Mouse (Mus musculus) frontal cortex, adult (tissue): ENCODE data around the gene Esrrg.

Source experiments
- ATAC-seq: cut with Nextera tagmentation; 2 replicates; pipeline ENCODE4 v1.9.2; 2017; ENCODE audit warnings: mild to moderate bottlenecking, moderate library complexity, mixed read lengths; ENCODE audit not compliant: low TSS enrichment

Gene Esrrg

DNA sequence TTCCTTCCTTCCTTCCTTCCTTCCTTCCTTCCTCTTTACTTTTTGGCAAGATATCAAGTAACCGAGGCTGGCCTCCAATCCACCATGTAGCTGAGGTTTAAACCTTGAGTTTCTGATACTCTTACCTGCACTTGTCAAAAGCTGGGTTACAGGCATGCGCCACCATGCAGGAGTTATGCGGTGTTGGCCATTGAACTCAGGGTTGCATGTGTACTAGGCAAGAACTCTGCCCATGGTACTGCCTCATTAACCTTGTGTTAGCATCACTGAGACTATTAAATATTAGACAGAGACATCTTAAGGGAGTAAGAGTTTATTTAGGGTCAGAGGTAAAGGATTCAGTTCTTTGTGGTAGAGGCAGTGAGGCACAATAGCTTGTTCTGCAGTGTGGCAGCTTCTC lies 161.6 kb downstream of the Esrrg start:
- ATAC-seq, result no peak

DNA sequence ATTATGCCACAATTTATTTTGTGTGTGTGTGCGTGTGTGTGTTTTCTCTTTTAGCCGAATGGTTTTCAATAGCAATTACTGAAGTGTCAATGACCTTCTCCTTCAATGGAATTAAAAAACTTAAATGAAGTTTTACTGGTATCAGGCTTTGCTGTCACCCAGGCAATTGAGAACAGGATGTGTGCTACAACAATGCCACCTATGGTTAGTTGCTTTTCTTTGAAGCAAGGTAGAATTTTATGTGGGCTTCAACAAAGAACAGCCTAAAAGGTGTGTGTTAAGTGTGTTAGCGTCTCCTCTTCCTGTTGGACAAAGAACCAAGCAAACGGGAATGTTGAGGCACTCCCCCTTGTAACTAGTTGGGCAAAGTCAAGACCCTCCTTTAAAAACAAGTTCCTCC lies 162.5 kb downstream of the Esrrg start:
- ATAC-seq, result no peak

DNA sequence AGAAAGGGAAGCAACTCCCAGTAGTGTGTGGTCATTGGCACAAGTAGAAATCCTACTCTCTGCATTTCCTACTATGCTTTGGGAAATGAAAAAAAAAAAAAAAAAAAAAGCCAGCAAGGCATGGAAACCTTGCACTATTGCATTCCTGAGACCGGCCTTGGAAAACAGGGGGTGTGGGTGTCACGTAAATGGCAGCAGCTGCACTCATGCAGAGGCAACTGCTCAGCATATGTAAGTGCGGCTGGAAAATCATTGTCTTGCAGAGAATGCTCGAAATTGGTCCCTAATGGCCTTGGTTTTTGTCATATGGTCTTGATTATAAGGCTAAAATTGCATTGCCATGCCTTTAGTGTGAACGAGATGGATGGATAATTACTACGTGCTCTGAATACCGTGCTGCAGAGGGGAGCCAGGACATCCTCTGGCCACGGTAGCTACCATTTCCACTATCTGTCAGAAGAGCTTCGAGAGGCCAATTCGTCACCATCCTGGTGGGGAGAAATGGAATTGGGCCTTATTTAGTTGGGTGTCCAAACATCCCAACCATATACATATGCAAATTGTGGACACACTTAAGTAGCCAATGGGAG lies 171.1 kb downstream of the Esrrg start:
- ATAC-seq, result no peak

DNA sequence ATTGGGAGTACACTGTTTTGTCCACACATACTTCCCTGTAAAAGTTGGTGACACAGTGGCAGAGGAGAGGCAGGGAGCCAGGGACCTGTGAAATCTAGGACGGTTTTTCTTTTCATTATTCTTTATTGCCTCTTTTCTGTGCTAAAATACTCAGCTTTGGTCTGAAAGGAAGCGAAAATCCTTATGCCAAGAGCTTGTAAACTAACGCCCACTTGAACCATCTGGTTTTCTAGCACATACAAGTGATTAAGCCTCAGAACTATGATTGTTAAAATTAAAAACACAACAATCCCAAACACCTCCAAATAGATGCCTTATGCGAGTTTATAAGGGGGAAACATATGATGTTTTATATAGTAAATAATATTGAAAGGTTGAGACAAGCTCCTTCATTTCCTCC lies 176.6 kb downstream of the Esrrg start:
- ATAC-seq, result peak; percentile 88

DNA sequence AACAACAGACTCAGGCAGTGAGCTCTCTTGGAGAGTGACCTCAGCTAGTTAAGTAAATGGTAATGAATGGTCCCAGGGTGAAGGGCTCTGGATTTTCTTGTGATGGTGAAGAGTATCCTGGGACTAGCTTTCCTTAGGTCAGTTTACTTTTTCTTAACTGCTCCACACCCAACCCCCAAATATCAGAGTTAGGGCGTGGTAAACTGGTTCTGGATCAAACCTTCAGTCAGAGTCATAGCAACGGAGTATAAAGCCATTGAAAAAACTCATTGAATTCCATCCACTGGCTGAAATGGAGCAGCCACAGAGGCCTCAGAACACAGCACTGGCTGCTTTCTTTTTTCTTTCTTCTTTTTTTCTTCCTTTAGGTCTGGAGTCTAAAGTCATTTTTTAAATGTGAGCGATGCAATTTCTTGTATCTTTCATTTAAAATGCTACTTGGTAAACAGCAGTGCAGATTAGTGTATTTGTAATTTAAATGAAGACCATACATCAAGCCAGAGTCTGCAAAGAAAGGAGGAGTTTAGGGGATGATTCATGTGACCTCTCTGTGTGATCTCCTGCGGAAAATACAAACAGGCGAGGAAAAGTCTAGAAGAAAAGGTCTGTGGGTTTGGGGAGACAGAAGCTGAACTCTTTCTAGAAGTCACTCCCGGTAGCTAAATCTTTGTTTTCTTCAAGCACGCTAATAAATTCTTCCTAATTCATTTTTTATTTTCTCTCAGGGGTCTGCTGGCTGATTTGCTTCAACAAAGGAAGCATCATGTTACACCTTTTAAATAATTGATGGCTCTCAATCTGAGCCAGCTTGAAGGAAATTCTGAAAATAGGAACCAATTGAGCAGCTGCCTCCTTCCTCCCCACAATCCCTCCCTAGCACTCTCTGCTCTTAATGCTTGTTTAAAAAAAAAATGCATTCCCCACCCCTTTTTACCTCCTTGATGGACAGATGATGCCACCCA lies 178.7 kb downstream of the Esrrg start:
- ATAC-seq, result no peak

DNA sequence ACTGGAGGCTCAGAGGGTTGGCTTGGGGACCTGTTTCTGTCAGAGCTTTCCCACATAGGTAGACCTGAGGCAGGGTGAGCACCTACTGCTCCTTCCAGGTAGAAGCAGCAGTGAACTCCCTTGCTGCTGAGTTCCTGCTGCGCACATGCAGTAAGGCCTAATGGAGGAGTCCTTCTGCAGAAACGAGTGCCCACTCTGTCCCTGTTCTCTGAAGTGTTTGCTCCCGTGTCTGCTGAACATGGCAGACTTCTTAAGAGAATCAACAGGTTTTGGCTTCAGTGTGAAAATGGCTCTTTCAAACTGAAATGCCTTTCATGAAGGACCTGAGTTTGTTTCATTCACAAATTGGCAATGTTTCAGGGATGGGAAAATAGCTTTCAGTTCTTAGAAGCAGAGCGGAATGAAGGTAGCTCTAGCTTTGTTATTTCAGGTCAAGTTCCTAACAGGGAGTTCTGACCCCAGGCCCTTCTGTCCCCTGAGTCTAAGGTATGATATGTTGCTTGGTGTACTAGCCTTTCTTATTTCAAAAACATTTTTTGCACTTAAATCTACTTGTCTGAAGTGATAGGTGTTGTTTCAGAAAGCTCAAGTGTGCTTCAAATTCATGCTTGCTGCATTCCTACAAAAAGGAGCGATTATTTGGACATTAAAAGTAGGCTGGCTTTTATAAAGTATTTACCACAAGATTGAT lies 185.8 kb downstream of the Esrrg start:
- no peak for ATAC-seq

DNA sequence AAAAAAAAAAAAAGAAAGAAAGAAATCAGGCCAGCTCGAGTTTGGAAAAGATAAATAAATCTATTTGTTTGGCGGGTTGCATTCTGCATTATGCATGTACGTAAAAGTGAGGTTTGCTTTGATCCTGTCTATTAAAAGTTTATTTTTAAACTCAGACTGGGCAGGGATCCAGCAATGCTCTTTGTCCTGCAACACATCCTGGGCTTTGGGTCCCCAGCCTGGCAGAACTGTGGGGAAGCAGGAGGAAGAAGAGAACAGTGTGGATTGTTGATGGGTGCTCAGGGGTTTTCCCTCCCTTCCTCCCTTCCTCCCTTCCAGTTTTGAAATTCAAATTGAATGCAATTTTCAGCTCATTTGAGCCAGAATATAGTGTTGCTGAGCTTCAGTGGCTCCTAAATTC lies 187.0 kb downstream of the Esrrg start:
- ATAC-seq, result peak; percentile 41; the same call in 1 of the 2 replicates

DNA sequence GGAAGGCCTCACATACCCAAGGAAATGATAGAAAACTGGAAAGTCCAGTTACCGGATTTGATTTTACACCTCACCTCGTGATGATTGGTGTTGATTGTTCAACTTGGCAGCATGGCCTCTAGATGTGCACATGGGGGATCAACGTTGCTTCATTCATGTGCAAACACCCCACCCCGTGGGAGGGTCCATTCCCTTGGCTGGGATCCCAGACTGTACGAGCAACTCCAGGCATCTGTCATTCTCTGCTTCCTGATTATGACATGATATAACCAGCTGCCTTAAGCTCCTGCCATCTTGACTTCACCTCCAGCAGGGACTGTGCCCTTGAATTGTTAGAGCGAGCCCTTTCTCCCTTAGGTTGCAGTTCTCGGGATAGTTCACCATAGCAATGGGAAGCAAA lies 190.7 kb downstream of the Esrrg start:
- ATAC-seq, result no peak

DNA sequence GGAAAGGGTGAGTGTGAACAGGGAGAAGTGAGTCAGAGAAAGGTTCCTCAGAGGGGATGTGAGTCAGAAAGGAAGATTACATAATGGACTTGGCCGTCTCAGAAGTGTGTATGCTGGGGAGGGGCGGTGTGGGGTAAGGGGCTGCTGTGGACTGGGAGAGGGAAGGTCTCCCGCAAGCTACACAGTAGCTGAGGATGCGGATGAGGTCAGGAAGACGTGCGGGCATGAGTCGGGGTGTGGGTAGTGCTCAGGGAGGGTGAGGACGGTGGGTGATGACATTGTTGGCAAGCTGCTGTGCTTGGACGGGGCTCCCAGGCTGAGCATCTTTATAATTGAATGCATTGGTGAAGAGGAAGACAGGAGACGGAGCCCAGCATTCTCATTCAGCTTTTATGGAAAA lies 192.2 kb downstream of the Esrrg start:
- no peak for ATAC-seq

DNA sequence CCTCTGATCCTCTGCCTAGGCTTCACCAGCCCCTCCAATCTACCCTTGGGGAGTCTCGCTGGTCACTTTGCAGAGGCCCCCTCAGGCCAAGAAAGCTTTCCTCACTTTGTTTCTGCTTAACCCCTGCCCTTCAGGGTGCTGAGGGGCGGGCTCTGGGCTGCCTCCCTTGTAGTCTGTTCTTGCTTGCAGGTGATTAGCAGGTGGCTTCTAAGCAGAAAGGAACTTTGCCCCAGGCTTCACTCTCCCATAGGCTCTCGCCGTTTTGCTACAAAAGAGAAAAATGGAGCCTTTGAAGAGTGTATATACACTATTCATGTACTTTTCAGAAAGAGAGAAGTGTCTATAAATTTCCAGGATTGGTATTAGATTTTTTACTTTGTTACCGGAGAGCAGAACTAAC lies 195.0 kb downstream of the Esrrg start:
- ATAC-seq, result no peak

DNA sequence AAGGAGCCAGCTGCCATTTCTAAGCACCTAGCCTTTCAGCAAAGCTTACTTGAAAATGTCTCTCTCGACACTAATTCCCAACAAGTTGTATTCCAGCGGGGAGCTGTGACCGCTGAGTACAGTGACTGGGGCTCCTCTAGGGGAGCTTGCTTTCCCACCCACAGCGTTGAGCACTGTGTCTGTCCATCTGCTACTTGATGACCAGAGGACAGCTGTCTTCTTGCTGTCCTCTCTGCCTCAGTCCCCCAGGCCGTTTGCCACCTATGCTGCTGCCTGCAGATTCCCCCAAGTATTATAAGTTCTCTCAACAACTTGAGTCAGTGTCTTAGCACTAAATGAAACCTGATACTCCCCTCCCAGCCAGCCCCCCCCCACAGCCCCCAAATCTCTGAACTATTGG lies 195.4 kb downstream of the Esrrg start:
- no peak for ATAC-seq

DNA sequence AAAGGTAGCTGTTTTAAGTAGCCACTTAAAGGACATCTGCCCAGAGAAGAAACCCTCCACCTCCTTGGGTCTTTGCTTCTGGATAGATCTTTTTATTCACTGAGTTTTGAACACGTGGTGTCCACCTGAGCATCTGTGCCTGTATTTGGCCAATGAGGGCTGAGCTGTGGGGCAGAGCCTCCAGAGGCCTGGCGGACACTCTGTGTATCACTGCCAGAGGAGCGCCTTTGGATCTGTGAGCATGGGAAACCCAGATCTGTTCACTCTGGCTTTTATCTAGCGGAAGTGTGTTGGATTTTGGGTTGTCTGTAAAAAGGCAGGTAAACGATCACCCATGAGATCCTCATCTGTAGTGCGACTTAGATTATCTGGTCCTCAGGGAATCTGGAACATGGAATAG lies 196.4 kb downstream of the Esrrg start:
- no peak for ATAC-seq

DNA sequence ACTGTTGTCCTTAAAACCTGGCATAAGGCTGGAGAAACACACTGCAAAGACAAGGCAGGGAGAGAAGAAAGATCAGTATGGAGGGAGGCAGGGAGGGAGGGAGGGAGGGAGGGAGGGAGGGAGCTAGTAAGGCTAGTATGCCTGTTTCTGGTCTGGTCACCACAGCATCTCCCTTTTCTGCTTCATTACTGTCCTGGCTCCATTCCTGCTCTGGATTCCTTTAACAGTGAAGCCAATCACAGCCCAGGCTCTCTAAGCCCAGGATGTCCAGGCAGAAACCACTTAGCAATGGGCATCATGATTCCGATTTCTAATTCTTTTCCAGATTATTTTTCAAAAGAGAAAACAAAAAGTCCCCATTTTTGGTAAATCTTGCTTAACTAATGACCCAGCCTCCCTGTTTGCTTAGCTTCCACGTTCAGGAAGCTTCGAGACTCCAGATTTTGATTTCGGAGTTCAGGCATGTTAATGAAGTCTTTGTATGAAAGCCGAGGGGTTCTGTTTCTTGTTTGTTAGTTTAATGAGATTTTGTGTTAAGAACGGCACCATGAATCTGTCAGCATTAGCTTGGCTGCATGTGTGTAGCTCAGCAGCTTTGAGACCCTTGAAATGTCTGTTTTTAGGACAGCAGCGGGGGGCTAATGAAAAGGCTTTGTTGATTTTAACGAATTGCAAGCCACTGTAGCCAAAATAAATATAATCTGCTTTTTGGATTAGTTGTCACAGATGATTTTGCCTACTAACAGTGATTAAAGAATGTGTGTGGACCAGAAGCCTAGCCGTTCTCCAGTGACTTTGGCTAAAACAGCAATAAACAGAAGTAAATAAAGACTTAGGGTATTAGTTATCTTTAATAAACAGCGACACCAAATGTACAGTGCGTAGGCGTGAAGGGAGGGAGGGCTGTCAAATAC lies 199.1 kb downstream of the Esrrg start:
- ATAC-seq, result no peak

DNA sequence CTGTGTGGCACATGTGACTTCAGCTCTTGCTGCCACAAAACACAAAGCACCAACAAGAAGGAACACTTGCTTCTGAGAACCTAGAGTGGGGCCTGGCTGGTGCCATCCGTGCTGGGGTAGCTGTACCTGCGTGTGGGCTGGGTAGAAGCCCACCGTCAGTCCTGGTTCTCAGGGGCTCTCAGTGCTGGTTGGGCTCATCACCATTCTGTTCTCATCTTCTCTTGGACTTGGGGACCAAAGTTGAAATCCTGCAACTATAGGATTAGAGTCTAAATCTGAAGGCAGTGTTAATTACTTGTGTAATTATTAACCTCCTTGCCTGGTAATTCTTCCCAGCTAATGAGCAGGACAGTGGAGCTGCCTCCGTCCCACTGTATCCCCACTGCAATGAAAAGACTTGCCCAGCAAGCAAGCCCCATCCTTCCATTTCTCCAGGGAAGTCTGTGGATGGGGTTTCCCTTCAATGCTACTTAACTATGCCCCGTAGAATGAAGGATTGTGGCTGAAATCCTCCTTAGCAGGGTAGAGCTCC lies 199.9 kb downstream of the Esrrg start:
- ATAC-seq, result no peak

DNA sequence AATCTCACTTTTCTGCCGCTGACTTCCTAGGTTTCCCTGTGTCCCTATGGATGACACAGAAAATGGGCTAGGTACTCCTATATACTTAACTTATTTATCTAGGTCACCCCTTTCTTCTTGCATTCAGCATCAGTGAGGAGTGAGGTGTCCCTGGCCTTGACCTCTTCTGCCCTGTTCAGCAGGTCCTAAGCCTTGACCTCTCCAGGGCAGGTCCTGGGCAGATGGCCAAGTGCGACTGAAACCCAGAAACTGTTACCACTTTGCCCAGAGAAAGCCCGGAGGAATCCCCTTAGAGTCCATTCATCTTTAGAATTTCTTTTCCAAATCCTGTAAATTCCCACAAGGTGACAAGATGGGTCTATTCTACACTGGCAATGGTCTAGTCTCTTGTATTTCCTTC lies 201.0 kb downstream of the Esrrg start:
- no peak for ATAC-seq

DNA sequence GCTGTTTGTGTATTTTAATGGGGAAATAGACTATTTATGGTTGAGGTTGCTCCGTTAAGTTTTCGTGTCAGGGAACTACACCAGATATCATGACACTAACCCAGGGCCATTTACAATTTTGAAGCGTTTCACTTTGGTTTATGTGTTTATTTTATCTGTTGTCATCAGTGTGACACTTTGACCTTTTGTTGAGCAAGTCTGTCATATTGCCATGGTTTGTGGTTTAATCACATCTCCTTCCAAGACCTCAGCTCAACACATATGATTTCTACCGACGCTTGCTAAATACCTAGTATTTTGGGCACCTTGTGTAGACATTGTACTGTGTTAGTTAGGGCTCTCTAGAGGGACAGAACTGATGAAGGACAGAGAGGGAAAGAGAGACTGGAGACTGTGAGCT lies 210.8 kb downstream of the Esrrg start:
- ATAC-seq, result no peak

DNA sequence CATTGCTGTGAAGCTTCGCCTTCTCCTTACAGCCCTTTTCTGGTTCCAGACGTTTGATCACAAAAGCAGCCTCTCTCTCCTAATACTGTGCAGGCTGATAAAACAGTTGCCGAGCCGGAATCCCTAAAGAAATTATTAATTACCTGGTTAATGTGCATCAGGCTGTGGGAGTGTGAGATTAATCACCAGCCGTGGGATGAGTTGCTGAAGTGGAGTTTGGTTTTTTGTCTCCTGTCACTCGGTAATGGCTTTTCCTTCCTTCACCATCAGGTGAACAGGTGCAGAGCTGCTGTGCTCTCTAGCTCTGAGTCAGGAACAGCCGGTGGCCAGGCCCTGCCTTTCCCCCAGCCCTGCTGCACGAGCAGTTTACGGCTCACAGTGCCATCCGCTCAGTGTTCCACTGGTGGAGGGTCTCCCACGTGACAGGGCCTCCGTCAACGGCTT lies 212.8 kb downstream of the Esrrg start:
- ATAC-seq, result no peak

DNA sequence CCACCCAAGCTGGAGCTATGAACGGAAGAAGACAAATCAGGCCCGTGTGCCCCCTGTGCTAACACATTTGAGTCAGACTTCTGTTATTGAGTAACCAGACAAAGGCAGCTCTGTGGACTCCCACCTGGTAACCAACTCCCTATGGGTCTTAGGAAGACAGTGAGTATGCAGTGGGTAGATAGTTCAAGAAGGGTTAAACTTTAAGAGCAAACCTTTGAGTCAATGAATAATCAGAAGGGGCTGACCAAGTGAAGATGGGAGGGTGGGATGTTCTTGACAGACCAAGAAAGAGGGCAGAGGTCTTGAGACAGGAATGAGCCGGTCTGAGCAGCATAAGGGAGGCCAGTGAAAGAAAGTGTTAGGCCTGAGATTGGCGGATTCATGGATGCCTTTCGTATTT lies 214.8 kb downstream of the Esrrg start:
- ATAC-seq, result no peak

DNA sequence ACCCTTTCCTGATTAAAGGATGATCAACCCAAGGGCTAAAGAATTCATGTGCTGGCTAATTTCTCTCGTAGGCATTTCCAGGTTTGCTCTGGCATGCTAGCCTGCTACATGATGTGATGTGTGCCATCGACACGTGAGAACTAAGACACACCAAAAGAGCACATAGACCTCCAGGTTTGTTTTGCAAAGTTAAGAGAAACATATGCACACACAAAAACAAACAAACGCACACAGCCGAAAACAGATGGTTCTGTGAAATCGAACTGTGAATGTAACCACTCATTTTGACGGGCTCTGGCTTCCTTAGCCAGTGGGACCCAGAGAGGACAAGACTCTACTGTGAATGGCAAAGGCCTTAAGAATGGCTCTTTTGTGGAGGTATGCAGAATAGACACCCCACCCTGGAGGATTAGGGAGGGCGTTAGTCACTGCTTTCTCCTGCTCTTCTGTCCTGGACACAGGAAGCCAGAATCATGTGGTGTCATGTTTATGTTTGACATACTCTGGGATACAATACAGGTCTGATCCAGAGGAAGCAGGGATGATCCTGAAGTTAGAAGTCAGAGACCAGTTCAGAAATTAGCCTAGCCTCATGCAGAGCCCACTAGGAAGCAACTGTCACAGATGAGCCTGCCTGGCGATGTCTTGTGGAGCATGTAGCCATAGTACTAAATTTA lies 217.0 kb downstream of the Esrrg start:
- no peak for ATAC-seq

DNA sequence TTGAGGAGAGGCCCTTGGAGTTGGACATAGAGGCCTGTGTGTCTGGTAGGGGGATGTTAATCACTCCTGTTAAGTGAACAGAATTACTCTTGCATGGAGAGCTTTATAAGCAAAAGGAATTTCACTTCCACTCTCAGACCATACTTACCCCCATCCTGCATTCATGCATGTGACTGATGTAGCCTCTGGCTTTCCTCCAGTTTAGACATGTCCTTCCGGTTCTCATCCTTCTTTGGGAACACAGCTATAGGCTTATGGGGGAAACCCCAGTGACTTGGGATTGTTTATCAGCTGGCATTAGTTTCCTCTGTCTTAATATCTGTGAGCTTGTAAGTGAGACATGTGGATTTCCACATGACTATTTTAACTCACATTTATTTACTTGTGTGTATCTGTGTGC lies 217.5 kb downstream of the Esrrg start:
- ATAC-seq, result no peak

DNA sequence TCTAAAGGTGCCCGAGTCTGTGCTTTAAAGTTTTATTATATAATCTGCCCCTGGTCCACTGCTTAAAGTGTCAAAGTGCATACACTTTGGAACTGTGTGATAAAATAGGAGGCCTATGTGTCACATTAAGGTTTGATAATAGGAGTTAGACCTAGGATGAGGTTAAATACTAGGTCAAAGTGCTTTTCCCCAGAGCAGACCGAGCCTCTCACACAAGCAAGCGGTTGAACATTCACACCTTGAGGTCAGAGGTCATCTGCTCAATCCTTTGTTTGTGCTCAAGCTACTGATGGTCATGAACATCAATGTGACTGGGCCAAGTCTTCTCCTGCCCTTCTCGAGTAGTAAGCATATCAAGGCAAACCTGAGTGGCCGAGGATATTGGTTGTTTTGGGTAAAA lies 218.3 kb downstream of the Esrrg start:
- ATAC-seq, result no peak
